Mouse (Mus musculus) midbrain, embryonic 15.5 days (tissue): ENCODE measurements around the gene Prkd3. TPM values are rescaled to one million over a fixed set of nuclear protein-coding genes. Genes with fewer than 3 reads are reported as not detected.
A peak's percentile ranks its signal among the peaks of the same experiment; 100 is the strongest.

ENCODE experiments used
- ATAC-seq: fragments of 200-750 bp; cut with Nextera tagmentation; replicated peaks from 2 replicates; pipeline ENCODE4 v1.8.0; 2017; ENCODE audit warnings: moderate TSS enrichment
- H3K27ac ChIP-seq: fragments of 300-500 bp; sonication (generic); 2 replicates; pipeline ENCODE4 v1.5.1; 2015; ENCODE audit warnings: mild to moderate bottlenecking, inconsistent platforms
- H3K27me3 ChIP-seq: fragments of 300-500 bp; sonication (generic); replicated peaks from 2 replicates; pipeline ENCODE4 v1.6.1; 2015; ENCODE audit warnings: inconsistent platforms
- H3K36me3 ChIP-seq: fragments of 300-500 bp; sonication (generic); replicated peaks from 2 replicates; pipeline ENCODE4 v1.6.1; 2015; ENCODE audit warnings: inconsistent platforms
- H3K4me1 ChIP-seq: fragments of 300-500 bp; sonication (generic); 2 replicates; pipeline ENCODE4 v1.6.1; 2015; ENCODE audit warnings: inconsistent platforms
- H3K4me2 ChIP-seq: fragments of 300-500 bp; sonication (generic); 2 replicates; pipeline ENCODE4 v1.6.1; 2015; ENCODE audit warnings: inconsistent platforms, mild to moderate bottlenecking, moderate library complexity
- H3K4me3 ChIP-seq: fragments of 300-500 bp; sonication (generic); 2 replicates; pipeline ENCODE4 v1.5.1; 2015; ENCODE audit warnings: mild to moderate bottlenecking, inconsistent platforms
- H3K9ac ChIP-seq: fragments of 300-500 bp; sonication (generic); 2 replicates; pipeline ENCODE4 v1.6.1; 2015; ENCODE audit warnings: mild to moderate bottlenecking, inconsistent platforms
- H3K9me3 ChIP-seq: fragments of 300-500 bp; sonication (generic); 2 replicates; pipeline ENCODE4 v1.6.1; 2016; ENCODE audit warnings: inconsistent platforms
- WGBS: fragments of 180-500 bp; shearing (Covaris S2); methylation state at CpG from one replicate; pipeline ENCODE4 v1.1.7; 2015; ENCODE audit warnings: mixed read lengths; 5-methylcytosine and 5-hydroxymethylcytosine counted together
- polyA plus RNA-seq: library from polyadenylated mRNA; unstranded; fragments of >200 nt; fragmentation: Nextera tagmentation; extraction: Ambion mirVana; gene quantifications from 2 replicates; pipeline ENCODE4 v1.2.1, GENCODE M21; 2015

The Prkd3 gene
- polyA plus RNA-seq, 1 experiment from 2014 or later, result 11.2 TPM

GRCm38 (mm10) chr17:79031569-79031968 is 11.0 kb upstream of the Prkd3 start:
- Histone ChIP-seq H3K9me3 (no peaks in the 10 kb centered on the region), H3K4me2 (no peak overlapping the region), H3K27me3 (no peaks in the 10 kb centered on the region), H3K4me3 (no peak overlapping the region), H3K4me1 (no peaks in the 10 kb centered on the region), H3K9ac (no peak overlapping the region), H3K27ac (no peak overlapping the region), H3K36me3 (no peaks in the 10 kb centered on the region)
- 90% methylated on average over 5 of the region's 5 CpGs for WGBS
- ATAC-seq, result no peak

DNA sequence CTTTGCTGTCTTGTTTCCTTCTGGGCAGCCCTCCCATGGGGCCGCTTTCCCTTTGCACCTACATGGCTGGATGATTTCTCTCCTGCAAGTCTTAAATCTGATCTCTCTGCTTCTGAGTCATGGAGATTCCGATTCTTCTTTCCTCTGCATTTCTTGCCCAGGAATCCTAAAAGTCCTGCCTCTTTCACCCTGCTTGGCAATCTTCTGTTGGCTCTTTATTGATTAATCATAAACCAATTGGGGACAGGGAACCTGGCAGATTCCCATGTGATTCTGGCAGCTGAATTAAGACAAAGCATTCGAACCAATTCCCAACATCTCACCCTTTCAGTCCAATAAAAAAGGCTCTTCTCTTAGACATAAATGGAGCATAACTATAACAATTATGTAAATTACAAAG is 8.6 kb upstream of the Prkd3 start:
- no peak overlapping the region for H3K4me2 ChIP-seq
- H3K4me3 ChIP-seq, result no peak overlapping the region
- ATAC-seq, result no peak
- H3K27ac ChIP-seq, result no peak overlapping the region
- no peaks in the 10 kb centered on the region for H3K36me3 ChIP-seq
- H3K4me1 ChIP-seq, result no peaks in the 10 kb centered on the region
- WGBS, result 91% methylated on average over 3 of the region's 3 CpGs
- no peaks in the 10 kb centered on the region for H3K27me3 ChIP-seq
- no peaks in the 10 kb centered on the region for H3K9me3 ChIP-seq
- no peak overlapping the region for H3K9ac ChIP-seq

DNA sequence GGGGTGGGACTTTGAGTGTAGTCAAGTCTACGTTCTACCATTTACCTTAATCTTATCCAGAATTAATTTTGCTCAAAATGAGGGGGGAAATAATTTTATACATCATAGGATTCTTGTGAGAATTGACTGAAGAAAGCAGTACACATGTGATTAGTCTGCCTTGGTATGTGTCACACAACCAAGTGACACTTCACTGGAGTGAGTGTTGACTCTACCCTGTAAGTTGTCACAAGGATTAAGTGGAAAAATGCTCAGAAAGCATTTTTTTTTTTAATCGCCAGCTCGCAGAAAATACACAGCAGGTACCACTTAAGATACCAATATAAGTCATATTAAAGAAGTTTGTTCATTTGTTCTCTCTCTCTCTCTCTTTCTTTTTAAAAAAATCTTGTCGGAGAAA is 3.9 kb upstream of the Prkd3 start:
- 75% methylated on average over 4 of the region's 4 CpGs for WGBS
- ATAC-seq, result no peak
- H3K4me2 ChIP-seq, result no peak overlapping the region
- 0 out of 2 replicates have a peak, but pooled peaks cover 10% of the 10 kb centered on the region for H3K27me3 ChIP-seq
- no peaks in the 10 kb centered on the region for H3K36me3 ChIP-seq
- peaks cover 10% of the 10 kb centered on the region for H3K4me1 ChIP-seq
- no peak overlapping the region for H3K9ac ChIP-seq
- H3K4me3 ChIP-seq, result no peak overlapping the region
- no peak overlapping the region for H3K27ac ChIP-seq
- no peaks in the 10 kb centered on the region for H3K9me3 ChIP-seq

GRCm38 (mm10) chr17:79022746-79023145 is 2.1 kb upstream of the Prkd3 start:
- 66% methylated on average over 3 of the region's 3 CpGs for whole genome bisulfite sequencing
- Histone ChIP-seq H3K27me3 (0 out of 2 replicates have a peak, but pooled peaks cover 10% of the 10 kb centered on the region), H3K9ac (no peak overlapping the region), H3K4me3 (no peak overlapping the region), H3K4me2 (no peak overlapping the region), H3K9me3 (no peaks in the 10 kb centered on the region), H3K36me3 (no peaks in the 10 kb centered on the region), H3K27ac (no peak overlapping the region), H3K4me1 (peaks cover 20% of the 10 kb centered on the region)
- ATAC-seq, result no peak

- H3K4me1 ChIP-seq, result peaks cover 20% of the 10 kb centered on the region
- peak overlapping the region; percentile 86 for H3K4me2 ChIP-seq
- peak overlapping the region; percentile 63 for H3K9ac ChIP-seq
- peak; percentile 76; the same call in 1 of the 2 replicates for ATAC-seq
- H3K36me3 ChIP-seq, result no peaks in the 10 kb centered on the region
- WGBS, result under 1% methylated on average over 24 of the region's 24 CpGs
- H3K27ac ChIP-seq, result no peak overlapping the region
- no peaks in the 10 kb centered on the region for H3K9me3 ChIP-seq
- 0 out of 2 replicates have a peak, but pooled peaks cover 10% of the 10 kb centered on the region for H3K27me3 ChIP-seq
- peak overlapping the region; percentile 80 for H3K4me3 ChIP-seq
Observed at GRCm38 (mm10) chr17:79020984-79021335, 344 bp upstream of the Prkd3 start.

- Histone ChIP-seq H3K4me2 (peak overlapping the region; percentile 86), H3K27ac (peak overlapping the region; percentile 69), H3K9ac (peak overlapping the region; percentile 63), H3K4me3 (peak overlapping the region; percentile 80), H3K9me3 (no peaks in the 10 kb centered on the region), H3K4me1 (peaks cover 20% of the 10 kb centered on the region), H3K36me3 (no peaks in the 10 kb centered on the region), H3K27me3 (0 out of 2 replicates have a peak, but pooled peaks cover 10% of the 10 kb centered on the region)
- ATAC-seq, result peak; percentile 16; the same call in 1 of the 2 replicates
- under 1% methylated on average over 18 of the region's 18 CpGs for WGBS
Observed at GRCm38 (mm10) chr17:79019726-79020207, 849 bp downstream of the Prkd3 start.

DNA sequence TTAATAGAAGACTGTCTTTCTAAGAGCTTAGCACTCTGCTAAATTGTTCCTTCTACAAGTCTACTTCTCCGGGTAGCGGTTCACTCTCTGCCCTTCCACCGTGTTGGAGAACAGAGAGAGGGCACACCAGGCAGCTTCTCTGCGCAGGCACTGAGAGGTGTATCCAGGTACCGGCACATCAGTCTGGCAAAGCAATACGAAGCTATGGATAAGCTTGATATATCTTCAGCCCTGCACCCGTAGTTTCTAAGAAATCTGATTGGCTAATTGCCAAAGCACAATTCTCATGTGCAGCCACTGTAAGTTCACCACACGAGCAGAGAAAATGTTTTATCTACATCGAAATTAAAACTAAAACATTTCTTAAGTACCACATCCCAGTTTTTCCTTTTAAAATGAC is 2.2 kb downstream of the Prkd3 start:
- Histone ChIP-seq H3K4me3 (no peak overlapping the region), H3K4me2 (peak overlapping the region; percentile 27; the same call in 1 of the 2 replicates), H3K36me3 (no peaks in the 10 kb centered on the region), H3K9ac (no peak overlapping the region), H3K4me1 (peaks cover 20% of the 10 kb centered on the region), H3K27me3 (0 out of 2 replicates have a peak, but pooled peaks cover 10% of the 10 kb centered on the region), H3K9me3 (no peaks in the 10 kb centered on the region), H3K27ac (no peak overlapping the region)
- 58% methylated on average over 9 of the region's 9 CpGs for WGBS
- no peak for ATAC-seq

GRCm38 (mm10) chr17:79015831-79016230 is 4.8 kb downstream of the Prkd3 start:
- Histone ChIP-seq H3K27ac (no peak overlapping the region), H3K9ac (no peak overlapping the region), H3K36me3 (no peaks in the 10 kb centered on the region), H3K4me2 (no peak overlapping the region), H3K4me3 (no peak overlapping the region), H3K27me3 (no peaks in the 10 kb centered on the region), H3K4me1 (peaks cover 17% of the 10 kb centered on the region), H3K9me3 (no peaks in the 10 kb centered on the region)
- no peak for ATAC-seq
- WGBS, result 89% methylated on average over 10 of the region's 10 CpGs

GRCm38 (mm10) chr17:79014911-79015685 is 5.5 kb downstream of the Prkd3 start:
- Histone ChIP-seq H3K4me2 (no peak overlapping the region), H3K27me3 (no peaks in the 10 kb centered on the region), H3K27ac (no peak overlapping the region), H3K36me3 (no peaks in the 10 kb centered on the region), H3K4me1 (peaks cover 16% of the 10 kb centered on the region; the same call in 1 of the 2 replicates), H3K9ac (no peak overlapping the region), H3K9me3 (no peaks in the 10 kb centered on the region), H3K4me3 (no peak overlapping the region)
- 92% methylated on average over 2 of the region's 2 CpGs for WGBS
- no peak for ATAC-seq

GRCm38 (mm10) chr17:79013625-79014024 is 7.0 kb downstream of the Prkd3 start:
- Histone ChIP-seq H3K27ac (no peak overlapping the region), H3K4me3 (no peak overlapping the region), H3K36me3 (no peaks in the 10 kb centered on the region), H3K4me1 (peaks cover 3% of the 10 kb centered on the region; the same call in 1 of the 2 replicates), H3K27me3 (no peaks in the 10 kb centered on the region), H3K4me2 (no peak overlapping the region), H3K9ac (no peak overlapping the region), H3K9me3 (no peaks in the 10 kb centered on the region)
- WGBS, result 91% methylated on average over 2 of the region's 2 CpGs
- no peak for ATAC-seq

- no peak overlapping the region for H3K4me2 ChIP-seq
- no peak for ATAC-seq
- no peaks in the 10 kb centered on the region for H3K27me3 ChIP-seq
- H3K9me3 ChIP-seq, result no peaks in the 10 kb centered on the region
- H3K9ac ChIP-seq, result no peak overlapping the region
- WGBS, result 94% methylated on average over 4 of the region's 4 CpGs
- H3K4me1 ChIP-seq, result no peaks in the 10 kb centered on the region
- no peak overlapping the region for H3K27ac ChIP-seq
- H3K4me3 ChIP-seq, result no peak overlapping the region
- no peaks in the 10 kb centered on the region for H3K36me3 ChIP-seq
Observed at GRCm38 (mm10) chr17:78999745-79000270, 20.8 kb downstream of the Prkd3 start.

GRCm38 (mm10) chr17:78999189-78999588 is 21.4 kb downstream of the Prkd3 start:
- no peaks in the 10 kb centered on the region for H3K4me1 ChIP-seq
- H3K9ac ChIP-seq, result no peak overlapping the region
- H3K4me3 ChIP-seq, result no peak overlapping the region
- no peak for ATAC-seq
- no peaks in the 10 kb centered on the region for H3K9me3 ChIP-seq
- H3K27me3 ChIP-seq, result no peaks in the 10 kb centered on the region
- no peak overlapping the region for H3K27ac ChIP-seq
- no peak overlapping the region for H3K4me2 ChIP-seq
- no peaks in the 10 kb centered on the region for H3K36me3 ChIP-seq
- WGBS, result 94% methylated on average over 3 of the region's 3 CpGs
